Mouse (Mus musculus) stomach, embryonic 14.5 days (tissue): ENCODE results near the gene Pfkfb2. TPM values are rescaled to one million over a fixed set of nuclear protein-coding genes. Genes with fewer than 3 reads are reported as not detected.
"Not testable (repeated sequence)": the region's sequence is repeated elsewhere in the genome, so short reads cannot be mapped to it uniquely, and the experiment has no call there.

Experiments used
- ATAC-seq: fragments of 200-750 bp; cut with Nextera tagmentation; 2 replicates; pipeline ENCODE4 v1.8.0; 2017; ENCODE audit warnings: low read depth, moderate TSS enrichment; ENCODE audit not compliant: insufficient number of reproducible peaks, insufficient read depth, low FRiP score
- H3K27ac ChIP-seq: fragments of 300-500 bp; sonication (generic); 2 replicates; pipeline ENCODE4 v1.5.1; 2014; ENCODE audit warnings: mild to moderate bottlenecking, low read length, moderate library complexity, mixed read lengths
- H3K27me3 ChIP-seq: fragments of 300-500 bp; sonication (generic); 2 replicates; pipeline ENCODE4 v1.6.1; 2014; ENCODE audit warnings: low read length, control low read depth, mixed read lengths; ENCODE audit not compliant: control insufficient read depth, insufficient read depth
- H3K36me3 ChIP-seq: fragments of 300-500 bp; sonication (generic); 2 replicates; pipeline ENCODE4 v1.6.1; 2014; ENCODE audit warnings: mild to moderate bottlenecking, control low read depth, low read length, moderate library complexity, mixed read lengths; ENCODE audit not compliant: control insufficient read depth, insufficient read depth
- H3K4me1 ChIP-seq: fragments of 300-500 bp; sonication (generic); 2 replicates; pipeline ENCODE4 v1.6.1; 2014; ENCODE audit warnings: low read length, control low read depth, mixed read lengths; ENCODE audit not compliant: control insufficient read depth, insufficient read depth
- H3K4me2 ChIP-seq: fragments of 300-500 bp; sonication (generic); replicated peaks from 2 replicates; pipeline ENCODE4 v1.6.1; 2014; ENCODE audit warnings: low read depth, low read length, control low read depth
- H3K4me3 ChIP-seq: fragments of 300-500 bp; sonication (generic); 2 replicates; pipeline ENCODE4 v1.5.1; 2014; ENCODE audit warnings: low read depth, low read length, control low read depth
- H3K9ac ChIP-seq: fragments of 300-500 bp; sonication (generic); replicated peaks from 2 replicates; pipeline ENCODE4 v1.6.1; 2014; ENCODE audit warnings: low read depth, mild to moderate bottlenecking, control low read depth, low read length, moderate library complexity, mixed read lengths
- H3K9me3 ChIP-seq: fragments of 300-500 bp; sonication (generic); 2 replicates; pipeline ENCODE4 v1.6.1; 2016; ENCODE audit warnings: low read depth, low read length, control low read depth; ENCODE audit not compliant: control insufficient read depth
- WGBS: fragments of 180-500 bp; shearing (Covaris S2); extraction: QIAGEN DNeasy Blood & Tissue Kit; methylation state at CpG from one replicate; pipeline ENCODE4 v1.1.7; 2014; 5-methylcytosine and 5-hydroxymethylcytosine counted together
- polyA plus RNA-seq: library from polyadenylated mRNA; unstranded; fragments of >200 nt; fragmentation: Nextera tagmentation; extraction: Ambion mirVana; gene quantifications from 2 replicates; pipeline ENCODE4 v1.2.1, GENCODE M21; 2014

Pfkfb2 gene
- polyA plus RNA-seq, 1 experiment from 2014 or later: 11.1 TPM

DNA sequence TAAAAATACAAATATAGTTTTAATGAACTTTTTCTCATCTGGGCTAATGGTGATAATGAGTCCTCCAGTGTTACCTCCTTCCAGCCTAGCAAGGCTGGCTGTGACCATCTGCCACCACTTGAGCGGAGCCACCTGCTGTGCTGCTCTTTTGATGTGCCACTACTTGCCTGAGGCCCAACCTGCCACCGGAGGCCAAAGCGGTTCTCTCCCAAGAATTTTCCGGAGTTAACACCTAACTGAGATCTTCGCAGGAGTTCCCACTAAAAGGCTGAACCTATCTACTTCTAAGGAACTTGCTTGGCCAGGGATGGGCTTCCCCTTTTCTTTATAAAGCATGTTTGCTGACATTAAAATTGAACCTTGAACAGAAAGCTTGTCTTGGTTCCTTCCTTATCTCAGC lies 69.4 kb downstream of the Pfkfb2 start:
- H3K27ac ChIP-seq, H3K27me3 ChIP-seq, H3K4me1 ChIP-seq, H3K9me3 ChIP-seq, H3K4me2 ChIP-seq, H3K4me3 ChIP-seq, H3K36me3 ChIP-seq, ATAC-seq, H3K9ac ChIP-seq: not testable (repeated sequence)
- WGBS: 38% methylated on average over 5 of the region's 5 CpGs

DNA sequence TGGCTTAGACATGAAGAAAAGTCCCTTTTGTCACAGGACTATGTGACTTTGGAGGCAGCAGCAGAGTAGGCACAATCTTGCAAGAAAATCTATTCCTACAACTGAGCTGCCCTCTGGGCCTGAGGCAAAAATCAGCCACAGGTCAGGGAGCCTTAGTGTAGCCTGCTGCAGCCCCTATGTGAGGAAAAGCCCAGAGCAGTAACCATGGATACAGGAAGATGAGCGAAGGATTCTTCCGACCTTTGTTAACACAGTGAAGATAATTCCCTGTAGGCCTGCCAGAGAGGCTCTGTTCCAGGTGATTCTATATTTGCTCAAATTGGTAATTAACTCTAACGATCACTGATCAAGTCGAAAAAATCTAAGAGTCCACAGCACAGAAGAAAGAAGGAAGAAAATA lies 85.0 kb downstream of the Pfkfb2 start:
- H3K4me1 ChIP-seq: no peaks in the 10 kb centered on the region
- ATAC-seq: no peak
- H3K4me2 ChIP-seq: no peak overlapping the region
- no peaks in the 10 kb centered on the region for H3K36me3 ChIP-seq
- no peak overlapping the region for H3K27ac ChIP-seq
- WGBS: 70% methylated on average over 4 of the region's 4 CpGs
- H3K4me3 ChIP-seq: no peak overlapping the region
- H3K9me3 ChIP-seq: no peaks in the 10 kb centered on the region
- H3K9ac ChIP-seq: no peak overlapping the region
- no peaks in the 10 kb centered on the region for H3K27me3 ChIP-seq

DNA sequence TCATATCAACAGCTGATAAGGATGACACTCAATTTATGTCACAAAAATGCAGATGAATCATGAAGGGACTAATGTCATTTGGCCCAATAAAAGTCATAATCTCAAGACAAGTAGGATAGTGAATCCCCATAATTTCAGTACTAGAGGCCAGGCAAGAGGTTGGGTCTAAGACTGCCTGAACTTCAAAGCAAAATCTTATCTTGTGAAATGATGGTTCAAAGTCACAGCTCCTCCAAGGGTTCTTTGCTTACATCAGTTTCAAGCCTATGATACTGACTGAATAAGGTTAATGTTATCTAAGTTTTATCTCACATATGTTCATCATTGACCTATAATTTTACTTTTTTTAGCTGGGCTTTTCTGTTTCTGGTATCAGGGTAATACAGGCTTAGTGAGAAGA lies 88.1 kb downstream of the Pfkfb2 start:
- Histone ChIP-seq H3K4me3 (no peak overlapping the region), H3K27ac (no peak overlapping the region), H3K9me3 (no peaks in the 10 kb centered on the region), H3K27me3 (no peaks in the 10 kb centered on the region), H3K4me2 (no peak overlapping the region), H3K36me3 (no peaks in the 10 kb centered on the region), H3K4me1 (no peaks in the 10 kb centered on the region), H3K9ac (no peak overlapping the region)
- no peak for ATAC-seq

Other genes starting within 250 kb of the Pfkfb2 start
- gene Zp3r, start 99.6 kb downstream of the Pfkfb2 start, polyA plus RNA-seq: 0.14 and 0.52 TPM in 2 replicates
- gene C4bp, start 67.6 kb downstream of the Pfkfb2 start, polyA plus RNA-seq: 0.17 and 0.27 TPM in 2 replicates
- not detected in 2 replicates for gene Gm29427, start 13.5 kb downstream of the Pfkfb2 start, polyA plus RNA-seq
- gene Yod1, start 11.9 kb downstream of the Pfkfb2 start, polyA plus RNA-seq: 11.9 and 12.0 TPM in 2 replicates
- gene AA986860, start 2.7 kb upstream of the Pfkfb2 start, polyA plus RNA-seq: 28.6 and 28.7 TPM in 2 replicates
- 0.22 TPM in 1 of 2 replicates, not detected in the other for gene Fcamr, start 71.6 kb upstream of the Pfkfb2 start, polyA plus RNA-seq
- gene Pigr, start 97.4 kb upstream of the Pfkfb2 start, polyA plus RNA-seq: not detected in 2 replicates
- gene Fcmr, start 136.4 kb upstream of the Pfkfb2 start, polyA plus RNA-seq: not detected in 2 replicates
- not detected in 2 replicates for gene Il24, start 158.2 kb upstream of the Pfkfb2 start, polyA plus RNA-seq
- not detected in 2 replicates for gene Il20, start 182.2 kb upstream of the Pfkfb2 start, polyA plus RNA-seq
- gene Il19, start 210.9 kb upstream of the Pfkfb2 start, polyA plus RNA-seq: not detected in 2 replicates